Mouse (Mus musculus) MEL (cell line): ENCODE measurements around the gene Dcdc2b.

Experiments used
- CTCF ChIP-seq, 3 experiments: IDR thresholded peaks in 2 of 3; conservative IDR thresholded peaks in 1 of 3; 2 replicates each; pipeline ENCODE4 v1.5.1; 2011 to 2012; ENCODE audit warnings: low read length in 3 of 3, low read depth in 2 of 3, mild to moderate bottlenecking in 2 of 3, improper control_type of control experiment in 1 of 3, inconsistent platforms in 1 of 3, mixed read lengths in 1 of 3, moderate library complexity in 1 of 3; ENCODE audit not compliant: control insufficient read depth in 1 of 3, insufficient read depth in 1 of 3, poor library complexity in 1 of 3, severe bottlenecking in 1 of 3
- ELF1 ChIP-seq: IDR thresholded peaks from 2 replicates; pipeline ENCODE4 v1.6.1; 2014; ENCODE audit warnings: low read depth, mild to moderate bottlenecking, inconsistent platforms, low read length, improper control_type of control experiment, moderate library complexity
- NRF1 ChIP-seq: IDR thresholded peaks from 2 replicates; pipeline ENCODE4 v1.6.1; 2014; ENCODE audit warnings: low read depth, mild to moderate bottlenecking, inconsistent platforms, low read length, improper control_type of control experiment, moderate library complexity; ENCODE audit not compliant: poor library complexity, insufficient read depth, severe bottlenecking
- POLR2A ChIP-seq, 2 experiments: IDR thresholded peaks; 2 replicates each; pipeline ENCODE4 v1.6.1; 2011 to 2012; ENCODE audit warnings: low read length in 2 of 2, mild to moderate bottlenecking in 2 of 2, control low read depth in 1 of 2, improper control_type of control experiment in 1 of 2, low read depth in 1 of 2, moderate library complexity in 1 of 2; ENCODE audit not compliant: control insufficient read depth in 1 of 2, insufficient read depth in 1 of 2, poor library complexity in 1 of 2
- RAD21 ChIP-seq: IDR thresholded peaks from 2 replicates; pipeline ENCODE4 v1.6.1; 2011; ENCODE audit warnings: mild to moderate bottlenecking, low read depth, low read length, improper control_type of control experiment
- SMC3 ChIP-seq: IDR thresholded peaks from 2 replicates; pipeline ENCODE4 v1.6.1; 2011; ENCODE audit warnings: low read depth, low read length, improper control_type of control experiment
- TBP ChIP-seq: IDR thresholded peaks from 2 replicates; pipeline ENCODE4 v1.8.0; 2011; ENCODE audit warnings: low read depth, low read length, improper control_type of control experiment
- ZKSCAN1 ChIP-seq: IDR thresholded peaks from 2 replicates; pipeline ENCODE4 v1.6.1; 2012; ENCODE audit warnings: low read depth, mild to moderate bottlenecking, inconsistent platforms, low read length, improper control_type of control experiment, moderate library complexity

DNA sequence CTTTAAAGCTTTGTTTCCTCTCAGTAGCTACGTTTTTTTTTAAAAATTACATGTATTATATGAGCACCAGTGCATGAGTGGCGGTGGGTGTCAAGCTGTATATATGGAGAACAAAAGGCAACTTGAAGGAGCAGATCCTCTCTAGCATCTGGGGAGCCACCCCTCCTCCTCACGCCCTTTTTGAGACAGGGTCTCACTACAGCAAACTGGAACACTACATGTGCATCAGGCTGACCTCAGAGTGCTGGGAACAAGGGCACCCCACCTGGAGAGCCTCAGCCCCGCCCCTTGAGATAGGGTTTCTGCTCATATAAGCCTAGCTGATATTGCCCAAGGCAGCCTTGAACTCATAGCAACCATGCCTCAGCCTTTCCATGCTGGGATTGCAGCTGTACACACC lies 11.4 kb upstream of the Dcdc2b start:
- TF ChIP-seq ELF1 (no peak), POLR2A (IDR thresholded peaks at IDR 0.05; ENCODE audit: control insufficient read depth in 1 of 2, insufficient read depth in 1 of 2, low read depth in 1 of 2, low read length in 2 of 2, poor library complexity in 1 of 2) (no peak), CTCF (IDR thresholded peaks at IDR 0.05 in 2 of 3, conservative IDR thresholded peaks at IDR 0.05 in 1 of 3; ENCODE audit: control insufficient read depth in 1 of 3, insufficient read depth in 1 of 3, low read depth in 2 of 3, low read length in 3 of 3, poor library complexity in 1 of 3, severe bottlenecking in 1 of 3) (no peak), TBP (no peak), SMC3 (no peak), NRF1 (no peak), RAD21 (no peak), ZKSCAN1 (no peak)
